Mouse (Mus musculus) ES-E14 (cell line): Measurements from ENCODE around the gene Pih1d2.

Source experiments
- MAFK ChIP-seq: IDR thresholded peaks from 2 replicates; pipeline ENCODE4 v1.6.1; 2014; ENCODE audit warnings: mild to moderate bottlenecking, low read depth, low read length, inconsistent platforms; ENCODE audit not compliant: insufficient read depth
- ZC3H11A ChIP-seq: IDR thresholded peaks from 2 replicates; pipeline ENCODE4 v1.6.1; 2012; ENCODE audit warnings: low read depth, mild to moderate bottlenecking, inconsistent platforms, low read length, borderline replicate concordance
- ZNF384 ChIP-seq: IDR thresholded peaks from 2 replicates; pipeline ENCODE4 v1.6.1; 2012; ENCODE audit warnings: low read depth, low read length, inconsistent platforms

- TF ChIP-seq ZC3H11A (no peak), ZNF384 (no peak), MAFK (no peak)
Observed at GRCm38 (mm10) chr9:50667579-50668498, 50.7 kb downstream of the Pih1d2 start.
